Mouse (Mus musculus) stomach, postnatal 0 days (tissue): ENCODE measurements around the gene Pkn1.

Source experiments
- CTCF ChIP-seq: IDR thresholded peaks from 2 replicates; pipeline ENCODE4 v1.5.1; 2016; ENCODE audit warnings: antibody characterized with exemption, low read depth, mild to moderate bottlenecking, moderate library complexity
- EP300 ChIP-seq: optimal IDR thresholded peaks from 2 replicates; pipeline ENCODE3; 2016; ENCODE audit warnings: antibody characterized with exemption

DNA sequence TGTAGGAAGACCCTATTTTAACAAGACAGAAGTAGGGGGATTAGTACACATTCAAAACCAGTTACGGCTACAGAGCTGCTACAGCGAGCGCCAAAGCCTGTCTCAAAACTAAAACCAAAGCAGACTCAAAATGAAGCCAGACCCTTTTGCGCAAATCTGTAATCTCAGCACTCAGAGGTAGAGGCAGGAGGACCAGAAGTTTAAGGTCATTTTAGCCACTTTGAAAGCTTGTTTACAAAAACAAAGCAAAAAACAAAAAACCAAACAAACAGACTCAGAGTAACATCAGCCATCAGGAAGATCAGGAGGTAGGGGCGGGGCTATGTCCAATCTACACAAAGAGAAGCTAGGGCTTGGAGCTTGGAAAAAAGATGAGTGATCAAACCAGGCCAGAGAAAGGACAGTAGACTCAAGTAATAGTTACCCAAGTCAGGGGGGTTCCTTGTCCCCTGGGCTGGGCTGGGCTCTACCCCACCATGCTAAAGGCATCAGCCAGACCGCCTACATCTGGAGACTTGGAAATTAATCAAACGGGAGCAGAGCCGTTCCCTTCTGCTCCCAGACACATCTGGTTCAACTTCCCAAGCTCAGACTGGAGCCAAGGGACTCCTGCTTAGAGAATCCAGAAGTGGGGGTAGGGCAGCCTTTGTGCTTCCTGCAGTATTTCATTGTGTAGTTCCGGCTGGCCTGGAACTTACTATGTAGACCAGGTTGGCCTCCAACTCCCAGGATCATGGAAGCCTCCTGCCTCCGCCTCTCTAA lies 40.2 kb upstream of the Pkn1 start:
- TF ChIP-seq CTCF (no peak), EP300 (no peak)
